Mouse (Mus musculus): ENCODE data around the gene Pcx.

The Pcx gene

GRCm38 (mm10) chr19:4496535-4497262 is 13.6 kb upstream of the Pcx start:
- no peak for DNase-seq (ENCODE audit: low spot score in 2 of 2)

GRCm38 (mm10) chr19:4497263-4497973 is 12.9 kb upstream of the Pcx start:
- peak; percentile 15 to 30 for DNase-seq (ENCODE audit: low spot score in 2 of 2)

GRCm38 (mm10) chr19:4498062-4498933 is 12.0 kb upstream of the Pcx start, which contains the start of gene 2010003K11Rik:
Gene 2010003K11Rik, minus strand, starts transcription at chr19:4498583.
- DNase-seq (ENCODE audit: low spot score in 2 of 2) = no peak

GRCm38 (mm10) chr19:4502701-4503100 is 7.6 kb upstream of the Pcx start:
- DNase-seq (ENCODE audit: low spot score in 2 of 2) = no peak

GRCm38 (mm10) chr19:4504830-4505229 is 5.4 kb upstream of the Pcx start:
- no peak for DNase-seq (ENCODE audit: low spot score in 2 of 2)

GRCm38 (mm10) chr19:4507746-4508145 is 2.5 kb upstream of the Pcx start:
- no peak for DNase-seq (ENCODE audit: low spot score in 2 of 2)

GRCm38 (mm10) chr19:4511116-4511841 is 1.0 kb downstream of the Pcx start:
- no peak for DNase-seq (ENCODE audit: low spot score in 2 of 2)

- DNase-seq (ENCODE audit: low spot score in 2 of 2) = no peak
Observed at GRCm38 (mm10) chr19:4513236-4513858, 3.1 kb downstream of the Pcx start.

- DNase-seq (ENCODE audit: low spot score in 2 of 2) = no peak
Observed at GRCm38 (mm10) chr19:4515746-4516145, 5.5 kb downstream of the Pcx start.

GRCm38 (mm10) chr19:4516288-4516687 is 6.0 kb downstream of the Pcx start:
- DNase-seq (ENCODE audit: low spot score in 2 of 2) = no peak

- DNase-seq (ENCODE audit: low spot score in 2 of 2) = no peak
Observed at GRCm38 (mm10) chr19:4517483-4517882, 7.2 kb downstream of the Pcx start.

- DNase-seq (ENCODE audit: low spot score in 2 of 2) = no peak
Observed at GRCm38 (mm10) chr19:4521426-4522050, 11.3 kb downstream of the Pcx start.

GRCm38 (mm10) chr19:4534646-4535045 is 24.4 kb downstream of the Pcx start:
- no peak for DNase-seq (ENCODE audit: low spot score in 2 of 2)

GRCm38 (mm10) chr19:4535922-4536321 is 25.6 kb downstream of the Pcx start:
- no peak for DNase-seq (ENCODE audit: low spot score in 2 of 2)

- no peak for DNase-seq (ENCODE audit: low spot score in 2 of 2)
Observed at GRCm38 (mm10) chr19:4536606-4537005, 26.3 kb downstream of the Pcx start.

- DNase-seq (ENCODE audit: low spot score in 2 of 2) = no peak
Observed at GRCm38 (mm10) chr19:4540263-4540662, 30.0 kb downstream of the Pcx start.

- no peak for DNase-seq (ENCODE audit: low spot score in 2 of 2)
Observed at GRCm38 (mm10) chr19:4540992-4541391, 30.7 kb downstream of the Pcx start.

GRCm38 (mm10) chr19:4542081-4542480 is 31.8 kb downstream of the Pcx start:
- no peak for DNase-seq (ENCODE audit: low spot score in 2 of 2)

GRCm38 (mm10) chr19:4545091-4545490 is 34.8 kb downstream of the Pcx start:
- no peak for DNase-seq (ENCODE audit: low spot score in 2 of 2)

- DNase-seq (ENCODE audit: low spot score in 2 of 2) = no peak
Observed at GRCm38 (mm10) chr19:4545841-4546240, 35.6 kb downstream of the Pcx start.

- DNase-seq (ENCODE audit: low spot score in 2 of 2) = no peak
Observed at GRCm38 (mm10) chr19:4547801-4548200, 37.5 kb downstream of the Pcx start.

All from spleen, postnatal 36 days (tissue).